Mouse (Mus musculus): ENCODE measurements around the gene Zfp316. TPM values are rescaled to one million over a fixed set of nuclear protein-coding genes. Genes with fewer than 3 reads are reported as not detected.

Zfp316 gene
- total RNA-seq (2012; rRNA removed) (2.3 and 3.6 TPM in 2 replicates), total RNA-seq (2014; rRNA removed) (0.84 and 1.1 TPM in 2 replicates), polyA plus RNA-seq (2012; ENCODE audit: insufficient read length, low read depth) (2.0 and 2.1 TPM in 2 replicates)

DNA sequence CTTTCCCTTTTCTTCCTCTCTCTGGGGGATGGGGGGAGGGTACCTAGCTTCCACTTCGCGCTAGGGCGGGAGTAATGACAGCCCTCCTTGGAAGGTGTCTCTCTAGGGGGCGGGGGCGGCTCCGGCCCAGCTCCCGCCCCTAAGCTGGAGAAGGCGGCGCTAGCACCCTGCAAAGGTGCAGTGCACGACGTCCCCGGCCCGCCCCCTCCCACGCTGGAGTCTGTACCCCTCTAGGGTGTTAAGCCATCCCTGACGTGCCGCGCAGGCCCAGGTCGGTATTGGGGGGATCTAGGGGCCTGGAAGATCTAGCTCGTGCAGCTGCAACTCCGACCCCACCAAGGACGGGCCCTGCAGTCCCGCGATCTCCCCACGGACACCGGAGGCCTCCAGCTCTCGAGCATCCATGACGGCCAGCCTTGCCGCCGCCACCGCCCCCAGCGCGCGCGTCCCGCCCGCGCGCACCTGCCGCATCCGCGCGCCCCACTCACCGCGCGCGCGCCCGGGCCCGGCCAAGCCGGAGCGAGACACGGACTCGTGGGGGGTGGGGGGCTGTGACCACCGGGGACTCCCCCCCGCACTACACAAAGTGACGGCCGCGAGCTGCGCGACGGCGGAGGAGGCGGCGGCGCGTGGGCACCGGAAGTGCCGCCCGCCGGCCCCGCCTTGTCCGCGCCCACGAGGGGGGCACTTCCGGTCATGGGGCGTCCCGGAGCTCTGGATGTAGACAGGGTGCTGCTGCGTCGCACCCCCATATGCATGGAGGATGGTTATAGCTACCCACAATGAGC is at the start of gene Zfp316:
Zfp316 (minus strand) TSS at position 660 of the 788 bp plus-strand sequence.
- Histone ChIP-seq H3K9ac (ENCODE audit: insufficient read depth, low read depth) (peak within 1 kb of the TSS; percentile 91), H3K79me2 (replicated peaks; ENCODE audit: control insufficient read depth, extremely low read depth, insufficient read depth, poor library complexity, severe bottlenecking) (no peaks in the 10 kb centered on the region), H3K27ac (ENCODE audit: insufficient read depth, low read depth) (no peak within 1 kb of the TSS), H3K36me3 (replicated peaks in 1 of 2; ENCODE audit: control insufficient read depth in 1 of 2, insufficient read depth in 1 of 2, low read length in 1 of 2) (peaks cover 0 to 17% of the 10 kb centered on the region in 2 experiments), H3K27me3 (replicated peaks) (no peaks in the 10 kb centered on the region), H3K4me1 (ENCODE audit: control insufficient read depth in 1 of 2, insufficient read depth in 2 of 2) (peaks cover 16 to 21% of the 10 kb centered on the region in 2 experiments), H3K9me3 (replicated peaks; ENCODE audit: low read length) (no peaks in the 10 kb centered on the region), H3K4me3 (replicated peaks in 1 of 3; ENCODE audit: low read depth in 2 of 3, low read length in 2 of 3, poor library complexity in 1 of 3) (peak within 1 kb of the TSS; percentile 84 to 94 (median 88)), H3K4me2 (ENCODE audit: insufficient read depth, low read depth, poor library complexity, severe bottlenecking) (peak within 1 kb of the TSS; percentile 78)
- TF ChIP-seq RAD21 (IDR thresholded peaks at IDR 0.05; ENCODE audit: low read depth, low read length) (no peak), MEF2A (IDR thresholded peaks at IDR 0.05; ENCODE audit: borderline replicate concordance, low read depth, low read length) (no peak), ZNF384 (IDR thresholded peaks at IDR 0.05; ENCODE audit: low read depth, low read length) (no peak), MAFK (IDR thresholded peaks at IDR 0.05; ENCODE audit: insufficient replicate concordance, low read length) (no peak), NRF1 (IDR thresholded peaks at IDR 0.05; ENCODE audit: low read depth, low read length) (peak; percentile 21; the same call in 1 of the 2 replicates), NELFE (IDR thresholded peaks at IDR 0.05; ENCODE audit: low read depth, low read length) (peak; percentile 84), ETS1 (conservative IDR thresholded peaks at IDR 0.05; ENCODE audit: low read depth, low read length) (no peak), RCOR1 (conservative IDR thresholded peaks at IDR 0.05; ENCODE audit: low read depth, low read length) (no peak), E2F4 (IDR thresholded peaks at IDR 0.05; ENCODE audit: insufficient replicate concordance, low read depth, low read length) (no peak), BHLHE40 (IDR thresholded peaks at IDR 0.05; ENCODE audit: low read depth, low read length) (no peak), POLR2A (IDR thresholded peaks at IDR 0.05; ENCODE audit: low read depth, low read length) (peak; percentile 84), CHD2 (IDR thresholded peaks at IDR 0.05; ENCODE audit: low read length) (0 out of 2 replicates have a peak, but pooled peaks have one; percentile 34), KAT2A (IDR thresholded peaks at IDR 0.05; ENCODE audit: insufficient replicate concordance, low read length) (no peak), SMC3 (IDR thresholded peaks at IDR 0.05; ENCODE audit: low read depth, low read length) (no peak), HCFC1 (IDR thresholded peaks at IDR 0.05; ENCODE audit: low read depth, low read length) (peak; percentile 65), PAX5 (IDR thresholded peaks at IDR 0.05; ENCODE audit: low read length) (no peak), MXI1 (IDR thresholded peaks at IDR 0.05; ENCODE audit: low read depth, low read length) (peak; percentile 58), GABPA (IDR thresholded peaks at IDR 0.05; ENCODE audit: insufficient replicate concordance, low read depth, low read length) (no peak), TBP (conservative IDR thresholded peaks at IDR 0.05; ENCODE audit: low read depth, low read length) (no peak), UBTF (IDR thresholded peaks at IDR 0.05; ENCODE audit: low read depth, low read length) (no peak), USF1 (IDR thresholded peaks at IDR 0.05; ENCODE audit: low read depth, low read length) (peak; percentile 45), JUND (conservative IDR thresholded peaks at IDR 0.05; ENCODE audit: low read depth, low read length) (no peak), USF2 (conservative IDR thresholded peaks at IDR 0.05; ENCODE audit: low read depth, low read length) (no peak), MAX (IDR thresholded peaks at IDR 0.05; ENCODE audit: low read length) (peak; percentile 48; the same call in 1 of the 2 replicates), ELF1 (IDR thresholded peaks at IDR 0.05; ENCODE audit: low read depth, low read length) (peak; percentile 79), SIN3A (IDR thresholded peaks at IDR 0.05; ENCODE audit: low read length) (peak; percentile 34; the same call in 1 of the 2 replicates), IRF4 (IDR thresholded peaks at IDR 0.05; ENCODE audit: low read depth, low read length) (no peak), ZMIZ1 (IDR thresholded peaks at IDR 0.05; ENCODE audit: low read depth, low read length) (peak; percentile 79), TCF12 (IDR thresholded peaks at IDR 0.05; ENCODE audit: low read depth, low read length) (no peak; the same call in none of the 2 replicates), MAZ (IDR thresholded peaks at IDR 0.05; ENCODE audit: low read depth, low read length) (peak; percentile 72)
- dilution Hi-C loops (cut with MboI; ENCODE audit: extremely low pct_ligation_motif_present, extremely low pct_unique_long_range_greater_than_20kb, low sequenced_read_pairs) (no loop called here), in situ Hi-C loops (cut with MboI; ENCODE audit: low pct_ligation_motif_present, low pct_unique_long_range_greater_than_20kb, low sequenced_read_pairs) (no loop called here)
- DNase-seq (ENCODE audit: extremely low read depth): peak; percentile 52

All from CH12.LX (cell line).